Mouse (Mus musculus) hindbrain, embryonic 13.5 days (tissue): ENCODE data around the gene E130208F15Rik. TPM values are rescaled to one million over a fixed set of nuclear protein-coding genes. Genes with fewer than 3 reads are reported as not detected.
A peak's percentile ranks its signal among the peaks of the same experiment; 100 is the strongest.

Source experiments
- ATAC-seq: fragments of 200-750 bp; cut with Nextera tagmentation; 2 replicates; pipeline ENCODE4 v1.8.0; 2017; ENCODE audit warnings: moderate TSS enrichment; ENCODE audit not compliant: low FRiP score
- H3K27ac ChIP-seq: fragments of 300-500 bp; sonication (generic); 2 replicates; pipeline ENCODE4 v1.5.1; 2015; ENCODE audit warnings: inconsistent platforms, mild to moderate bottlenecking, moderate library complexity
- H3K27me3 ChIP-seq: fragments of 300-500 bp; sonication (generic); 2 replicates; pipeline ENCODE4 v1.6.1; 2015; ENCODE audit warnings: mild to moderate bottlenecking, inconsistent platforms
- H3K36me3 ChIP-seq: fragments of 300-500 bp; sonication (generic); 2 replicates; pipeline ENCODE4 v1.6.1; 2015; ENCODE audit warnings: mild to moderate bottlenecking, inconsistent platforms
- H3K4me1 ChIP-seq: fragments of 300-500 bp; sonication (generic); replicated peaks from 2 replicates; pipeline ENCODE4 v1.6.1; 2015; ENCODE audit warnings: inconsistent platforms
- H3K4me2 ChIP-seq: fragments of 300-500 bp; sonication (generic); 2 replicates; pipeline ENCODE4 v1.6.1; 2015; ENCODE audit warnings: inconsistent platforms, mild to moderate bottlenecking, moderate library complexity
- H3K4me3 ChIP-seq: fragments of 300-500 bp; sonication (generic); 2 replicates; pipeline ENCODE4 v1.5.1; 2015; ENCODE audit warnings: mild to moderate bottlenecking, inconsistent platforms
- H3K9ac ChIP-seq: fragments of 300-500 bp; sonication (generic); 2 replicates; pipeline ENCODE4 v1.6.1; 2015; ENCODE audit warnings: mild to moderate bottlenecking, inconsistent platforms
- H3K9me3 ChIP-seq: fragments of 300-500 bp; sonication (generic); 2 replicates; pipeline ENCODE4 v1.6.1; 2016; ENCODE audit warnings: inconsistent platforms
- WGBS: fragments of 180-500 bp; shearing (Covaris S2); methylation state at CpG from one replicate; pipeline ENCODE4 v1.1.7; 2015; 5-methylcytosine and 5-hydroxymethylcytosine counted together
- polyA plus RNA-seq: library from polyadenylated mRNA; unstranded; fragments of >200 nt; fragmentation: Nextera tagmentation; extraction: Ambion mirVana; gene quantifications from 2 replicates; pipeline ENCODE4 v1.2.1, GENCODE M21; 2015

E130208F15Rik gene
- polyA plus RNA-seq, 1 experiment from 2014 or later, result 0.36 TPM

GRCm38 (mm10) chr7:30309395-30310129 lies 12.0 kb upstream of the E130208F15Rik start:
- Histone ChIP-seq H3K36me3 (peaks cover 55% of the 10 kb centered on the region), H3K27ac (no peak overlapping the region; the same call in 1 of the 2 replicates)
- ATAC-seq, result no peak

GRCm38 (mm10) chr7:30310136-30310535 lies 11.4 kb upstream of the E130208F15Rik start:
- Histone ChIP-seq H3K27me3 (peaks cover 3% of the 10 kb centered on the region; the same call in 1 of the 2 replicates), H3K9ac (no peak overlapping the region), H3K36me3 (peaks cover 53% of the 10 kb centered on the region), H3K4me1 (peaks cover 28% of the 10 kb centered on the region), H3K4me2 (no peak overlapping the region), H3K9me3 (no peaks in the 10 kb centered on the region), H3K27ac (no peak overlapping the region), H3K4me3 (no peak overlapping the region)
- WGBS, result 93% methylated on average over 12 of the region's 12 CpGs
- ATAC-seq, result no peak

More at GRCm38 (mm10) chr7:30309395-30310129, 12.0 kb upstream of the E130208F15Rik start:
- Histone ChIP-seq H3K4me2 (peak overlapping the region; percentile 89), H3K9me3 (no peaks in the 10 kb centered on the region), H3K4me1 (peaks cover 25% of the 10 kb centered on the region), H3K9ac (peak overlapping the region; percentile 82), H3K27me3 (peaks cover 3% of the 10 kb centered on the region; the same call in 1 of the 2 replicates), H3K4me3 (peak overlapping the region; percentile 70)
- 71% methylated on average over 15 of the region's 15 CpGs for WGBS

GRCm38 (mm10) chr7:30313666-30314320 lies 7.7 kb upstream of the E130208F15Rik start:
- Histone ChIP-seq H3K4me2 (no peak overlapping the region), H3K4me3 (no peak overlapping the region), H3K9ac (0 out of 2 replicates have a peak overlapping the region, but pooled peaks have one; percentile 24), H3K27me3 (peaks cover 3% of the 10 kb centered on the region; the same call in 1 of the 2 replicates), H3K4me1 (peaks cover 20% of the 10 kb centered on the region), H3K27ac (no peak overlapping the region), H3K9me3 (no peaks in the 10 kb centered on the region), H3K36me3 (peaks cover 40% of the 10 kb centered on the region)
- WGBS, result 52% methylated on average over 27 of the region's 27 CpGs
- ATAC-seq, result no peak

GRCm38 (mm10) chr7:30314721-30315155 lies 6.8 kb upstream of the E130208F15Rik start, which contains the start of gene Syne4:
Gene Syne4 (plus strand): TSS chr7:30314807.
- Histone ChIP-seq H3K36me3 (peaks cover 40% of the 10 kb centered on the region), H3K4me3 (0 out of 2 replicates have a peak within 1 kb of the TSS, but pooled peaks have one; percentile 5), H3K9ac (peak within 1 kb of the TSS; percentile 49; the same call in 1 of the 2 replicates), H3K9me3 (no peaks in the 10 kb centered on the region), H3K4me2 (no peak within 1 kb of the TSS), H3K27me3 (peaks cover 3% of the 10 kb centered on the region; the same call in 1 of the 2 replicates), H3K27ac (no peak within 1 kb of the TSS), H3K4me1 (peaks cover 11% of the 10 kb centered on the region)
- 4% methylated on average over 9 of the region's 9 CpGs for WGBS
- ATAC-seq, result no peak

GRCm38 (mm10) chr7:30315559-30316529 lies 5.7 kb upstream of the E130208F15Rik start:
- no peak for ATAC-seq
- Histone ChIP-seq H3K4me1 (peaks cover 8% of the 10 kb centered on the region), H3K9ac (0 out of 2 replicates have a peak overlapping the region, but pooled peaks have one; percentile 5), H3K27ac (no peak overlapping the region), H3K27me3 (peaks cover 3% of the 10 kb centered on the region; the same call in 1 of the 2 replicates), H3K4me3 (no peak overlapping the region), H3K9me3 (no peaks in the 10 kb centered on the region), H3K36me3 (peaks cover 35% of the 10 kb centered on the region), H3K4me2 (no peak overlapping the region)
- 84% methylated on average over 13 of the region's 13 CpGs for WGBS

GRCm38 (mm10) chr7:30318142-30318541 lies 3.4 kb upstream of the E130208F15Rik start:
- peaks cover 21% of the 10 kb centered on the region for H3K4me1 ChIP-seq
- H3K36me3 ChIP-seq, result peaks cover 14% of the 10 kb centered on the region
- 94% methylated on average over 3 of the region's 3 CpGs for WGBS
- H3K4me3 ChIP-seq, result no peak overlapping the region
- no peak overlapping the region for H3K4me2 ChIP-seq
- ATAC-seq, result no peak
- no peaks in the 10 kb centered on the region for H3K9me3 ChIP-seq
- peaks cover 3% of the 10 kb centered on the region; the same call in 1 of the 2 replicates for H3K27me3 ChIP-seq
- no peak overlapping the region for H3K9ac ChIP-seq
- no peak overlapping the region for H3K27ac ChIP-seq

- WGBS, result 87% methylated on average over 2 of the region's 2 CpGs
- no peak for ATAC-seq
- peak overlapping the region; percentile 92 for H3K9ac ChIP-seq
Observed at GRCm38 (mm10) chr7:30320946-30321345, 594 bp upstream of the E130208F15Rik start.

GRCm38 (mm10) chr7:30322285-30322667 lies 736 bp downstream of the E130208F15Rik start:
- peak; percentile 99 for ATAC-seq

More at GRCm38 (mm10) chr7:30320946-30321345, 594 bp upstream of the E130208F15Rik start:
- H3K27me3 ChIP-seq, result peaks cover 11% of the 10 kb centered on the region
- H3K4me2 ChIP-seq, result peak overlapping the region; percentile 72
- peak overlapping the region; percentile 78 for H3K4me3 ChIP-seq
- no peak overlapping the region for H3K27ac ChIP-seq
- H3K4me1 ChIP-seq, result peaks cover 17% of the 10 kb centered on the region
- H3K9me3 ChIP-seq, result peaks cover 3% of the 10 kb centered on the region; the same call in 1 of the 2 replicates
- peaks cover 10% of the 10 kb centered on the region for H3K36me3 ChIP-seq

GRCm38 (mm10) chr7:30322865-30323264 lies 1.3 kb downstream of the E130208F15Rik start:
- Histone ChIP-seq H3K4me2 (peak overlapping the region; percentile 72), H3K9ac (0 out of 2 replicates have a peak overlapping the region, but pooled peaks have one; percentile 92), H3K36me3 (0 out of 2 replicates have a peak, but pooled peaks cover 3% of the 10 kb centered on the region), H3K27ac (peak overlapping the region; percentile 49; the same call in 1 of the 2 replicates), H3K4me3 (peak overlapping the region; percentile 78), H3K27me3 (peaks cover 15% of the 10 kb centered on the region), H3K4me1 (peaks cover 23% of the 10 kb centered on the region), H3K9me3 (peaks cover 3% of the 10 kb centered on the region; the same call in 1 of the 2 replicates)
- ATAC-seq, result 0 out of 2 replicates have a peak, but pooled peaks have one; percentile 4
- WGBS, result 41% methylated on average over 6 of the region's 6 CpGs

More at GRCm38 (mm10) chr7:30322285-30322667, 736 bp downstream of the E130208F15Rik start:
- under 1% methylated on average over 20 of the region's 20 CpGs for WGBS
- Histone ChIP-seq H3K27me3 (peaks cover 14% of the 10 kb centered on the region), H3K9ac (peak overlapping the region; percentile 92), H3K4me1 (peaks cover 19% of the 10 kb centered on the region), H3K27ac (peak overlapping the region; percentile 87), H3K36me3 (0 out of 2 replicates have a peak, but pooled peaks cover 4% of the 10 kb centered on the region), H3K4me3 (peak overlapping the region; percentile 78), H3K9me3 (peaks cover 3% of the 10 kb centered on the region; the same call in 1 of the 2 replicates), H3K4me2 (peak overlapping the region; percentile 72)

- Histone ChIP-seq H3K9ac (0 out of 2 replicates have a peak within 1 kb of the TSS, but pooled peaks have one; percentile 92), H3K27me3 (peaks cover 22% of the 10 kb centered on the region), H3K4me3 (peak within 1 kb of the TSS; percentile 78), H3K9me3 (peaks cover 3% of the 10 kb centered on the region; the same call in 1 of the 2 replicates), H3K4me1 (peaks cover 23% of the 10 kb centered on the region), H3K4me2 (peak within 1 kb of the TSS; percentile 72), H3K27ac (peak within 1 kb of the TSS; percentile 49; the same call in 1 of the 2 replicates), H3K36me3 (no peaks in the 10 kb centered on the region)
- ATAC-seq, result no peak
- WGBS, result 79% methylated on average over 3 of the region's 3 CpGs
Observed at GRCm38 (mm10) chr7:30323795-30324194, 2.3 kb downstream of the E130208F15Rik start, which contains the start of gene Sdhaf1. Gene Sdhaf1 (minus strand): TSS chr7:30323895.
